Mouse (Mus musculus) lung, adult 2 months (tissue): Measurements from ENCODE around the gene Sh3tc1.

Experiments used
- CTCF ChIP-seq: fragments of 200-500 bp; IDR thresholded peaks from 2 replicates; pipeline ENCODE4 v1.5.1; 2011; ENCODE audit warnings: mild to moderate bottlenecking, low read length, control low read depth; ENCODE audit not compliant: insufficient read depth
- POLR2A ChIP-seq: fragments of 200-500 bp; IDR thresholded peaks from 2 replicates; pipeline ENCODE4 v1.6.1; 2011; ENCODE audit warnings: low read depth, mild to moderate bottlenecking, control low read depth, low read length, borderline replicate concordance; ENCODE audit errors: extremely low read depth

DNA sequence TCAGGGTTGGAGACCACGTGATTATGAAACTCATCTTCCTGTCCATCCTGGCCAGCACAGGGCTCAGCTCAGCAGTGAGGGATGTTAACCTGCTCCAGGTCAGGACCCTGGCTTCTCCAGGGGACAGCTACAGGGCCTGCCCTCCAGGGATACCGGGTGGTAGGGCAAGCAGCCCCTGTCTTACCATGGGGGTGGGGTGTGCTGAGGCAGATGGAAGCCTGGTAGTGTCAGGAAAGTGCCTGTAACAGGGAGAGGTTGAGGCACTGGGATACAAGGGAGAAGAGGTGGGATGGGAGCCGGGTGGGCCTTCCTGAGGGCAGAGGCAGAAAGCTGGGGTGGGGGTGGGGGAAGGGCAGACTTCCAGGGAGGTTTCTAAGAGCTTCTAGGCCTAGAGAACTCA, 87.5 kb downstream of the Sh3tc1 start:
- TF ChIP-seq POLR2A (no peak), CTCF (no peak)
